Mouse (Mus musculus): Measurements from ENCODE around the gene Fam8a1.

DNA sequence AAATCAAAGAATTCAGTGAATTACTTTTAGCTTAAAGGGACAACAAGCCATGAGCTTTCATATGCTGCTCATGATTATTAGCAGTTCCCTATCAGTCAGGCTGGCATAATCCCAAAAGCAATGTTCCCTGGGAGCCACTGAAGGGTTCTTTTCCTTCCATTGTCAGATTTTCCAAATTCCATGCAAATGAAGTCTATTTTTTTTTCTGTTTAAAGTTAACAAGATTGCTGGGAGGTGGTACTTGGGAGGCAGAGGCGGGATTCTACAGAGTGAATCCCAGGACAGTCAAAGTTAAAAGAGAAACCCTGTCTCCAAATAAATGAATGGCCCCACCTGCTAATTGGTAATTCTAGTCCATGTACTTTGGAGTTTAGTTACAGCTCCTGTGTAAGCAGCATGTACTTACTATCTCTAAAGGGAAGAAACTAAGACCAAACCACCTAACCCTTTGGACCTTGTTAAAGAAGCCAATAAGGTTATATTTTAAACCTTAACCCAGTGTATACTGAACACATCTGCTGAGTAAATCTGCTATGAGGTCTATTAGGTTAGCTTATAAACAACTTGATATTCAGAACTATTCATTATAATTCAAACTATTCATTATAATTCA is 26.1 kb downstream of the Fam8a1 start:
- TF ChIP-seq CTCF (IDR thresholded peaks at IDR 0.05; ENCODE audit: insufficient read depth, low read length), result no peak
- TF ChIP-seq POLR2A (IDR thresholded peaks at IDR 0.05; ENCODE audit: borderline replicate concordance, extremely low read depth, low read depth, low read length), result no peak
